Mouse (Mus musculus): ENCODE data around the gene Olfr669.
"Not testable (repeated sequence)": the region's sequence is repeated elsewhere in the genome, so short reads cannot be mapped to it uniquely, and the experiment has no call there.

The Olfr669 gene

DNA sequence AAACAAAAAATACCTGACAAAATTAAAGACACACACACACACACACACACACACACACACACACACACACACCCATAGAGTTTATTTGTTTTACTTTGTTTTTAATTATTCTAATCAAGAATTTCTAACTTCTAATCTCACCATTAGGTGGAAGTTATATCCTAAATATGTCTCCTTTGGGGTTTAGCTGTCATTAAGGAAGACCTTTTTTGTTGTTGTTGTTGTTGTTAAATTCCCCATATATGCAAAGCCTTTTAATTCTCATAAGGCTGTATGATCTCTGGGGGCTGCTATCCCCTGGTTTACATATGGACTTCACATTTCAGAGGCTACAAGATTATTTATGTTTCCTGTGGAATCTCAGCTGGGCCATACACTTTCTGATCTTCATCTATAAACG is at the start of gene Olfr669:
Olfr669 (plus strand) TSS at position 301 of the 400 bp plus-strand sequence.
- no peak for DNase-seq

GRCm38 (mm10) chr7:104895852-104896251 is 38.2 kb upstream of the Olfr669 start, which contains the start of gene Olfr666:
Gene Olfr666, minus strand, starts transcription at chr7:104895952.
- no peak for DNase-seq

DNA sequence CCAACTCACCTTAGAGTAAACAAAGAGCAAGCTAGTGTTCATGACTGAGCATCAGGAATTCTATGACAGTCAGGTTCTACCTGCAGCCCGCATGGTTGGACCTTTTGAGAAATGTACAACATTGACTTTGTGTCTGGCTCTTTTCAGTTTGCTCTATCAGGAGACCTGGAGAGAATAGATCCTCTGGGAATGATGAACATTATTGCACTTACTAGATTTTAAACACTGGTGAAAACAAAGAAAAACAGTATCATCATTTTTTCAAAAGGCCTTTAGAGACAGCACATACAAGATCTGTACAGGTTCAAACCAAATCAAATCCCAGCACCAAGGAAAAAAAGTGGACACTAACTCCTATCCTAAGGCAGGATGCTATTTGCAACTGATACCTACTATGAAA is 12.7 kb upstream of the Olfr669 start, which contains the start of gene Olfr667:
Olfr667 (minus strand) TSS at position 101 of the 400 bp plus-strand sequence.
- DNase-seq = no peak

- no peak for DNase-seq
These were observed 6.1 kb upstream of the Olfr669 start, which contains the start of gene Olfr668 for GRCm38 (mm10) chr7:104927957-104928356. Gene Olfr668, minus strand, starts transcription at chr7:104928057.

GRCm38 (mm10) chr7:104950234-104950633 is 16.2 kb downstream of the Olfr669 start:
- not testable (repeated sequence) for DNase-seq

DNA sequence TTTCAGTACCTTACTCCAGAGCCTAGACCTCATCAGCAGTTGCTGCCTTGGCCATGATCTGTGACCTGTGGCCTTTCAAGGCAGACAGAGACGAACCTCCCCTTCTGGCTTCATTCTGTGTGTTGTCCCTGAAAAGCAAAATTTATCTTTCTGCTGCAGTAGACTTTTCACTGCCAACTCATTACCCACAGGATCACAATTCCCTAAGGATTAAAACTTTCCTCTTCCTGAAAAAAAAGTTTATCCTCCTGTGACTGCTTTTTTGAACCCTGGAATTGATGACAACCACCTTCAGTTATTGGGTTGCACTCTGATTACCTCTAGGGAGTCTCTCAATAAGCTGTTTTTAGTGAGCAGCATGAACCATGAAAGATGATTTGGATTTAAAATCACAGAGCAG is 28.5 kb downstream of the Olfr669 start, which contains the start of gene Olfr670:
Olfr670 (minus strand) TSS at position 101 of the 400 bp plus-strand sequence.
- DNase-seq = no peak

DNA sequence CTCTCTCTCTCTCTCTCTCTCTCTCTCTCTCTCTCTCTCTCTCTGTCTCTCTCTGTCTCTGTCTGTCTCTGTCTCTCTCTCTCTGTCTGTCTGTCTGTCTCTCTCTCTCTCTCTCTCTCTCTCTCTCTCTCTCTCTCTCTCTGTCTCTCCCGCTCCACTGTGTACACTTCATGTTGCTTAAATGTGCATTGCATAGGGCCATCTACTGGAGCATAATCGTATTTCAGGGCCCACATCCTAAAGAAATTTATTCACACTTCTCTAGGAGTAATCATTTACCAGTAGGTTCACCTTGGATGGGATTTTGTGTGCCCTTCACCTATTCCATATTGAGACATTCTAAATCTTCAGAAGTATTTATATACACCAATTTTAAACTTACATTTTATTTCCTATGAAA is 38.5 kb downstream of the Olfr669 start:
- not testable (repeated sequence) for DNase-seq

GRCm38 (mm10) chr7:104979026-104979425 is 45.0 kb downstream of the Olfr669 start, which contains the start of gene Olfr671:
Gene Olfr671, minus strand, starts transcription at chr7:104979126.
- DNase-seq = no peak
